Mouse (Mus musculus) hindbrain, embryonic 16.5 days (tissue): ENCODE measurements around the gene Zfp385b. TPM values are rescaled to one million over a fixed set of nuclear protein-coding genes. Genes with fewer than 3 reads are reported as not detected.
A peak's percentile ranks its signal among the peaks of the same experiment; 100 is the strongest.

Experiments
- ATAC-seq: fragments of 200-750 bp; cut with Nextera tagmentation; 2 replicates; pipeline ENCODE4 v1.8.0; 2017; ENCODE audit warnings: moderate TSS enrichment, moderate library complexity
- H3K27ac ChIP-seq: fragments of 300-500 bp; sonication (generic); 2 replicates; pipeline ENCODE4 v1.5.1; 2014; ENCODE audit warnings: low read depth, mild to moderate bottlenecking, control low read depth, low read length, moderate library complexity
- H3K27me3 ChIP-seq: fragments of 300-500 bp; sonication (generic); replicated peaks from 2 replicates; pipeline ENCODE4 v1.6.1; 2014; ENCODE audit warnings: low read length; ENCODE audit not compliant: control insufficient read depth, insufficient read depth
- H3K36me3 ChIP-seq: fragments of 300-500 bp; sonication (generic); 2 replicates; pipeline ENCODE4 v1.6.1; 2014; ENCODE audit warnings: mild to moderate bottlenecking, low read length, moderate library complexity, mixed read lengths; ENCODE audit not compliant: control insufficient read depth, insufficient read depth
- H3K4me1 ChIP-seq: fragments of 300-500 bp; sonication (generic); 2 replicates; pipeline ENCODE4 v1.6.1; 2014; ENCODE audit warnings: low read depth, low read length; ENCODE audit not compliant: control insufficient read depth, insufficient read depth
- H3K4me2 ChIP-seq: fragments of 300-500 bp; sonication (generic); 2 replicates; pipeline ENCODE4 v1.6.1; 2014; ENCODE audit warnings: mild to moderate bottlenecking, low read length, control low read depth, moderate library complexity
- H3K4me3 ChIP-seq: fragments of 300-500 bp; sonication (generic); 2 replicates; pipeline ENCODE4 v1.5.1; 2014; ENCODE audit warnings: mild to moderate bottlenecking, low read length, control low read depth, moderate library complexity
- H3K9ac ChIP-seq: fragments of 300-500 bp; sonication (generic); 2 replicates; pipeline ENCODE4 v1.6.1; 2014; ENCODE audit warnings: low read depth, mild to moderate bottlenecking, control low read depth, low read length, moderate library complexity
- H3K9me3 ChIP-seq: fragments of 300-500 bp; sonication (generic); 2 replicates; pipeline ENCODE4 v1.6.1; 2014; ENCODE audit warnings: mild to moderate bottlenecking, low read length, moderate library complexity; ENCODE audit not compliant: control insufficient read depth
- WGBS: fragments of 180-500 bp; shearing (Covaris S2); extraction: QIAGEN DNeasy Blood & Tissue Kit; methylation state at CpG from one replicate; pipeline ENCODE4 v1.1.7; 2014; 5-methylcytosine and 5-hydroxymethylcytosine counted together
- polyA plus RNA-seq: library from polyadenylated mRNA; unstranded; fragments of >200 nt; fragmentation: Nextera tagmentation; extraction: Ambion mirVana; gene quantifications from 2 replicates; pipeline ENCODE4 v1.2.1, GENCODE M21; 2015

Zfp385b gene
- polyA plus RNA-seq, 1 experiment from 2014 or later = 17.4 TPM

DNA sequence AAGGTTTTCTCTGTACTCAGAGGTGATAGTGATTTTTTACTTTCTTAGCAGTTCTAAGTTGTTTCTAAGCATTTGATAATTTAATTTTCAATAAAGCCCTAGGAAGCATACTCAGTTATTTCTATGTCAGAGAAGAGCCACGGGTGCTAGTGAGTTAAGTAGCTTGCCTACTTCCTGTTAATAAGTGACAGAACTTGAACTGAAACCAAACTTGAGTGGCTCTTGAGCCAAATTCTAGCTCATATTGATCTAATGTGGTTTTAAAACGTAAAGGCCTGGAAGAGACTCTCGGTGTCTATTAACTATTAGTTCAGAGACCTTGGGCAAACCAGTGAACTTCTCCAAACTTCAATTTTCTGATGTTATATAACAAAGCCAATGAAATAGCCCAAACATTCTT, 278.6 kb downstream of the Zfp385b start:
- no peaks in the 10 kb centered on the region for H3K36me3 ChIP-seq
- no peaks in the 10 kb centered on the region for H3K27me3 ChIP-seq
- H3K4me3 ChIP-seq = no peak overlapping the region
- H3K9me3 ChIP-seq = no peaks in the 10 kb centered on the region
- H3K27ac ChIP-seq = no peak overlapping the region
- no peak for ATAC-seq
- no peaks in the 10 kb centered on the region for H3K4me1 ChIP-seq
- WGBS = 89% methylated on average over 3 of the region's 3 CpGs
- no peak overlapping the region for H3K9ac ChIP-seq
- no peak overlapping the region for H3K4me2 ChIP-seq

DNA sequence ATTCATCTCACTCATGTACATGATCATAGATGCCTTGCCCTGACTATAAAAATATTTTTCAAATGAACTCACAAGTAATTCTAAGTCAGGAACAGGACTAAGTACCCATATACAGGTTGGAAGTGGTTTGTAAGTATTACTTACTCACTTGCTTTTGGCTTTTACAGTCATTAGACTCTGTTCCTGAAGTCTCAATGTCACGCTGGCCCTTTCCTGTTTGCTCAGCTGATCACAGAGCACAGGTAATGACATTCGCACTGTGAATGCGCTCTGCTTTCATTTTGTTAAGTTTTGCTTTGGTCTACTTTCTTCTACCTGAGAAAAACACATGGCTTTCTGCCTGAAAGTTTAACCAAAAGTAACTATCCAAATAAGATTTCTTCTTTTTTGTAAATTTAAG, 282.9 kb downstream of the Zfp385b start:
- Histone ChIP-seq H3K27ac (no peak overlapping the region), H3K4me3 (no peak overlapping the region), H3K27me3 (no peaks in the 10 kb centered on the region), H3K36me3 (no peaks in the 10 kb centered on the region), H3K9ac (no peak overlapping the region), H3K4me2 (no peak overlapping the region), H3K9me3 (no peaks in the 10 kb centered on the region), H3K4me1 (no peaks in the 10 kb centered on the region)
- whole genome bisulfite sequencing = 90% methylated on average over 3 of the region's 3 CpGs
- no peak for ATAC-seq

DNA sequence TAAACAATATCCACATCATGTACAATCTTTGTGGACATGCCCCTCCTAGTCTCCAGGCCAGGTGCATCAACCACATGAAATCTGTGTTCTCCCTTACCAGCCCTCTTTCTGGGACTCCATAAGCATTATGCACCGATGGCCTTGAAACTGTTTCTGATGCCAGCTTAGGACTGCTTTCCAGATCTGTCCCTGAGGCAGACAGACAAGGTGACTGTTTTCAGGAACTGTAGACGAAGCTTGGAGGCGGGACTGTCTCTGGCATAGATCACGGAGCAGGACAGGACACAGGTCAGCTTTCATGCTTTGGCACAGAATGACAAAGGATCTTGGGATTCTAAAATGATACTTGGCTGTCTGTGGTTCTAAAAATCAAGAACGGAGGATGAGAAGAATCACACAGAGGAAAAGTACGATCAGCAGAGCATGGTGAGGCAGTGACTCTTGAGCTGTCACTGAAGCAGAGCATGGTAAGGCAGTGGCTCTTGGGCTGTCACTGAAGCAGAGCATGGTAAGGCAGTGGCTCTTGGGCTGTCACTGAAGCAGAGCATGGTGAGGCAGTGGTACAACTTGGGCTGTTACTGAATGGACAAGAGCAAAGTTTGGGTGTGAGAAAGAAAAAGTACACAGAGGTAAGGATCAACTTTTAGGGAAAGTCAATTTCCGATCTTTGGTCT, 291.2 kb downstream of the Zfp385b start:
- Histone ChIP-seq H3K9me3 (no peaks in the 10 kb centered on the region), H3K4me1 (no peaks in the 10 kb centered on the region), H3K9ac (no peak overlapping the region), H3K4me3 (no peak overlapping the region), H3K36me3 (no peaks in the 10 kb centered on the region), H3K27me3 (no peaks in the 10 kb centered on the region), H3K27ac (no peak overlapping the region), H3K4me2 (no peak overlapping the region)
- 91% methylated on average over 7 of the region's 7 CpGs for WGBS
- ATAC-seq = no peak

DNA sequence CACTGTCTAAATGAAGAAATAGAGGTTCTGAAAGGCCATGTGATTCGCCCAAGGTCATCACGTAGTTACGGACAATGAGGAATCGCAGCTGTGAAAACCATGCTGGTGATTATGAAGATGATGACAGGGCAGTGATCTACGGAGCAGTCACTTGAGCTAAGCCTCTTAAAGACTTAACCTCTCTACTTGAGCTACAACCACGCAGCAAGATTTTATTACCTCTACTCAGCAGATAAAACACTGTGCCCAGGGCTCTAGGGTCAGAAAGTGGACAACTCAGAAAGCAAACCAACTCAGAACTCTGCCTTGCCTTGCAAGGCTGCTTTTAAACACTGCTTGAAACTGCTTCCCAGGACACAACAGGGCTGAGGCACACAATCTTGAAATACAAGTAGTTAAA, 291.8 kb downstream of the Zfp385b start:
- no peak overlapping the region for H3K4me3 ChIP-seq
- no peak for ATAC-seq
- 86% methylated on average over 6 of the region's 6 CpGs for WGBS

DNA sequence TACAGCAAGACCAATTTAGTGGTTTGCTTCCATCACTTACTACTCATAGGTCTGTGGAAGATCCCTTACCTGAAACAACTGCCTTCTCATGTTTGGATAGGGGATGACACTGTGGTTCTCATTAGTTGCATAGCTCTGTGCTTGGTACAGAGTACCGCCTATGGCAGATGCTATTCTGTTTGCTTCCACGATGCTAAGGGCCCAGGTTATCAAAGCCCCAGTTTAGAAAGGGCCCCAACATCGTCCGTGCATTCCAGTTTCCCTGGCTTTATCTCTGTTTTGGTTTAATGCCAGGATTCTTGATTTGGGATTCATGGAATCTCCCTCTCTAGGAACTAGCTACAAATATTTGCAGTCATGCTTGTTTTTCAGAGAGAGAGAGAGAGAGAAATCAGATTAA, 292.6 kb downstream of the Zfp385b start:
- Histone ChIP-seq H3K4me3 (no peak overlapping the region), H3K27me3 (no peaks in the 10 kb centered on the region), H3K4me1 (no peaks in the 10 kb centered on the region), H3K4me2 (no peak overlapping the region), H3K9me3 (no peaks in the 10 kb centered on the region), H3K9ac (no peak overlapping the region), H3K27ac (no peak overlapping the region), H3K36me3 (no peaks in the 10 kb centered on the region)
- WGBS = 81% methylated on average over 4 of the region's 4 CpGs
- no peak for ATAC-seq

More for the DNA sequence above, 291.8 kb downstream of the Zfp385b start:
- H3K9ac ChIP-seq = no peak overlapping the region
- H3K27ac ChIP-seq = no peak overlapping the region
- no peak overlapping the region for H3K4me2 ChIP-seq
- no peaks in the 10 kb centered on the region for H3K27me3 ChIP-seq
- H3K9me3 ChIP-seq = no peaks in the 10 kb centered on the region
- H3K36me3 ChIP-seq = no peaks in the 10 kb centered on the region
- H3K4me1 ChIP-seq = no peaks in the 10 kb centered on the region

DNA sequence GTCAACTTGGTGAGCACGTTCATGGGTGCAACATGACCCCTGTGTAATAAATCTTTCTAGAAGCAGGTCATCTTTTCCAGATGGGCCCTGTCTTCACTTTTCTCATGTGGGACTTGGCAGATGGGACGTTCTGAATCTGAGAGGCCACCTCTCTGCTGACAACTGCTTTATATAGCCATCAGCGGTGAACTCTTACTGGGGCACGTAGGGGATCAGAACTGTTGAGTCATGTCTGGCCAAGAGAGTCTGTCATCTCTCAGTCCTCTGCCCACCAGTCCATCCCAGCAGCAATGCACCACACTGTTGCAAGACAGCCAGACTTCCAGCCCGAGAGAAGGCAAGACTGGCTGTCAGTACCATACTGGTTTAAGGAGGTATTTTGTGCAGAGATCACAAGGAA, 293.1 kb downstream of the Zfp385b start:
- Histone ChIP-seq H3K9me3 (no peaks in the 10 kb centered on the region), H3K9ac (no peak overlapping the region), H3K4me1 (no peaks in the 10 kb centered on the region), H3K36me3 (no peaks in the 10 kb centered on the region), H3K4me2 (no peak overlapping the region), H3K27me3 (no peaks in the 10 kb centered on the region), H3K27ac (no peak overlapping the region), H3K4me3 (no peak overlapping the region)
- WGBS = 80% methylated on average over 5 of the region's 5 CpGs
- no peak for ATAC-seq

DNA sequence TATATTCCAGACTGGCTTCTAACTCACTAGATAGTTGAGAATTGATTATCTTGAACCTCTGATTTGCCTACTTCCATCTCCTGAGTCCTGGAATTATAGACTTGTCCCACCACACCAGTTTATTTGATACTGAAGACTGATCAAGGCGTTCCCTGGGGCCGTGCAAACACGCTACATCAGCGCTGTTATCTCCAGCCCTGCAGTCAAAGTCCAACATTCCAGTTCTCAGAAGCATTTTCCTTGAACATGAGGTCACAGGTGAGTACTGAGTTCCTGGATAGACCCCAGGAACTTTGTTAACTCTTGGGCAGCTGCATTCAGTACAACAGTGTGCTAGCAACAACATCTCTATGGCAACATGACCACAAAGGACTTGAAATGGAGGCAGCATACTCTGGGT, 297.2 kb downstream of the Zfp385b start:
- no peak overlapping the region for H3K9ac ChIP-seq
- ATAC-seq = no peak
- no peak overlapping the region for H3K4me2 ChIP-seq
- no peak overlapping the region for H3K4me3 ChIP-seq
- peaks cover 8% of the 10 kb centered on the region for H3K4me1 ChIP-seq
- H3K27me3 ChIP-seq = no peaks in the 10 kb centered on the region
- H3K27ac ChIP-seq = no peak overlapping the region
- H3K36me3 ChIP-seq = no peaks in the 10 kb centered on the region
- no peaks in the 10 kb centered on the region for H3K9me3 ChIP-seq
- 75% methylated on average over 4 of the region's 4 CpGs for WGBS

DNA sequence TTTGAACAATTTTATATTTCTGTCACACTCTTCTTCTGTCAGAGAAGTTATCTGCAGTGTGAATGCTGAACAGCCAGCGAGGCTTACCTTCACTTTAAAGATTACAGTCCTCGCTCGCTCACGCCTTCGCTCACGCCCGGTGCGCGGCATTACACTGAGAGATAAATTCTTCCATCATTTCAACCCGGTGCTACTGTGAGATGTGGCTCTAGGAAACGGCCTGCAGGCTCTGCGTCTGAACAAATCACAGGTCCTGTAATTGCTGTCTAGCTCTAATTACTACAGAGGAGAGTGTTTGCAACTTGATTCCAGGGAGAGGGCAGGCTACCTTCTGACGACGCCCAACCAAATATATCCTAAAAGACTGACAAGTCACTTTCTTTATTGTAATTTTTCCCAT, 300.1 kb downstream of the Zfp385b start:
- Histone ChIP-seq H3K36me3 (no peaks in the 10 kb centered on the region), H3K4me2 (peak overlapping the region; percentile 71), H3K27me3 (no peaks in the 10 kb centered on the region), H3K27ac (no peak overlapping the region), H3K4me1 (peaks cover 9% of the 10 kb centered on the region), H3K4me3 (peak overlapping the region; percentile 41), H3K9me3 (no peaks in the 10 kb centered on the region), H3K9ac (peak overlapping the region; percentile 49)
- ATAC-seq = peak; percentile 55
- WGBS = under 1% methylated on average over 14 of the region's 14 CpGs

DNA sequence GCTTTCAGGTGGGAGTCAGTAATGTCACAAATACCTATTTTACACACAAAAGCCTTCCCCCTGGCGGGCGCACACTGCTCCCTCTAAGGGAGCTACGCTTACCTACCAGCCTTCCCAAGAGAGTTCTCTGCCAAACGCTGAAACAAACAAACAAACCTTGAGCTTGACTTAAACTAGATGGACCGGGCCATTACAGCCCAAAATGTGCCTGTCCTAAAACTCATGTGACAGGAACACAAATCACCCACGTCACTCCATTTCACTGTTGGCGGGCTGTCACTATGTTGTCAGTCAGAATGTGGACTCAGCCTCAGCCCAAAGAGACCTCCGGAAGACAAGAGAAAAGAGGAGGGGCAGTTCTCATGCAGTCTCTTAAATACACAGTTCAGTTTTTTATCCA, 300.7 kb downstream of the Zfp385b start:
- peaks cover 10% of the 10 kb centered on the region for H3K4me1 ChIP-seq
- peak overlapping the region; percentile 71 for H3K4me2 ChIP-seq
- peak overlapping the region; percentile 41 for H3K4me3 ChIP-seq
- no peaks in the 10 kb centered on the region for H3K9me3 ChIP-seq
- ATAC-seq = no peak
- no peaks in the 10 kb centered on the region for H3K27me3 ChIP-seq
- no peaks in the 10 kb centered on the region for H3K36me3 ChIP-seq
- H3K27ac ChIP-seq = no peak overlapping the region
- 12% methylated on average over 8 of the region's 8 CpGs for WGBS
- H3K9ac ChIP-seq = no peak overlapping the region

DNA sequence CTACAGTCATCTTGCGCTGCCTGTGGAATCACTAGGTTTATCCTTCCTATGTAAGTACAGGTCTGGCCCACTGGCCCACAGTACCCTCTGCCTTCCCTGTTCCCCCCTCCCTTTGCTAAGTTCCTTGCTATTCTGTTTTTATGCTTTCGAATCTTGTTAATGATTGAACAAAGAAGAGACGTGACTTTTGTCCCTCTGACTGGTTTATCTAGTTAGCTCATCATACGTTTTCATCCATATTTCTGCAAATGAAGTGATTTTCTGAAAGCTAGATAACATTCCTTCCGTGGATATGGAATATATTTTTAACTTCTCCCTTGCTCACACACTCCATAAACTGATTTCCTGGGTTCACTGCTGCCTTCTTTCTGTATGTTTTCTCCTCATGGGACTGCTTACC, 302.8 kb downstream of the Zfp385b start:
- no peak overlapping the region for H3K4me2 ChIP-seq
- no peaks in the 10 kb centered on the region for H3K36me3 ChIP-seq
- H3K9me3 ChIP-seq = no peaks in the 10 kb centered on the region
- H3K4me1 ChIP-seq = peaks cover 10% of the 10 kb centered on the region
- ATAC-seq = no peak
- H3K4me3 ChIP-seq = no peak overlapping the region
- WGBS = 84% methylated on average over 5 of the region's 5 CpGs
- H3K27me3 ChIP-seq = no peaks in the 10 kb centered on the region
- H3K27ac ChIP-seq = no peak overlapping the region
- H3K9ac ChIP-seq = no peak overlapping the region
